Mouse (Mus musculus): ENCODE results near the gene Snrnp25. TPM values are rescaled to one million over a fixed set of nuclear protein-coding genes. Genes with fewer than 3 reads are reported as not detected.

The Snrnp25 gene
- polyA plus RNA-seq, 1 experiment from 2014 or later: 120 TPM

DNA sequence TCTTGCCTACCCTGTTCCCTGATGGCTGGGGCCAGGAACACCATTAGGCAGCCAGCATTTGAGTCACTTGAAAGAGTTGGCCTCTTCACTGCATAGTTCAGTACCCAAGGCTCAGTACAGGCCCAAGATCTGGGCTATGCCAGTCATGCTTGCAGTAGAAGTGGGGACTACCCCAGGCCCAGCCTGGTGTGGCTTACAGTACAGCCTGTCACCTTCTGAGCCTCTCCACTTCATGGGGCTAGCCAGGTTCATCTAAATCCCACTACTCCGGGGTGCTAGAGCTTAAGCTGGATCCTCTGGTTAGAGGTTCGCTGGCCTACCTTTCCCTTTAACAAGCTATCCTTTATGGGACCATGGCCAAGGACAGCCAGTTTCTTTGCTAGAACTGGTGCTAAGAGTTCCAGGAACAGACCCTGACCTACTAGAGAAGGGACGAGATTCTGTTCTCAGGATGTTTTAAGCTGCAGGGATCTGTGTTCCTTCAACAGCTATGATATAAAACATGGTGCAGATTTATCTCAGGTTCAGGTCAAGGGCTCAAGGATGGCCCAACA, 23.2 kb downstream of the Snrnp25 start:
- no peak for DNase-seq (ENCODE audit: extremely low spot score, low spot score)
- peaks cover 12% of the 10 kb centered on the region for H3K27me3 ChIP-seq (ENCODE audit: poor library complexity, severe bottlenecking)
- no peak overlapping the region for H3K27ac ChIP-seq
- 88% methylated on average over 3 of the region's 3 CpGs for WGBS
- peaks cover 34% of the 10 kb centered on the region for H3K4me1 ChIP-seq
- H3K36me3 ChIP-seq (replicated peaks): peaks cover 54% of the 10 kb centered on the region
- H3K4me3 ChIP-seq: no peak overlapping the region
- no peaks in the 10 kb centered on the region for H3K9me3 ChIP-seq

DNA sequence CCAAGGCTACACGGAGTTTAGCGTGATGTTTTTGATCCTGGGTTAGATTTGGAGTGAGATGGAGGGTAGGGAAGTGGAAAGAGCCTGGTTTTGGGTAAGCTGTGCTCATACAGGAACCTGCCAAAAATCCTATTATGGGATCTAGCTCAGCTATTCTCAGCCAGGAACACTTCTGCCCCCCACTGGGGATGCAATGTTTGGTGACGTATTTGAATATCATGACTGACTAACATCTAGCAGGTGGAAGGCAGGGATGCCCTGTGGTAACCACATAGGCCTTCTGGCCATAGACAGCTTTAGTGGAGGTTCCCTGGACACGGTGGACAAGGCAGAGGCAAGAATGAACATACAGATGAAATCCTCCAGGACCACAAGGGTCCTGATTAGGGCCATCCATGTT, 25.0 kb downstream of the Snrnp25 start:
- 90% methylated on average over 4 of the region's 4 CpGs for WGBS
- Histone ChIP-seq H3K4me1 (peaks cover 24% of the 10 kb centered on the region), H3K36me3 (replicated peaks) (peaks cover 73% of the 10 kb centered on the region), H3K9me3 (no peaks in the 10 kb centered on the region), H3K4me3 (no peak overlapping the region), H3K27ac (no peak overlapping the region), H3K27me3 (ENCODE audit: poor library complexity, severe bottlenecking) (no peaks in the 10 kb centered on the region)
- no peak for DNase-seq (ENCODE audit: extremely low spot score, low spot score)

DNA sequence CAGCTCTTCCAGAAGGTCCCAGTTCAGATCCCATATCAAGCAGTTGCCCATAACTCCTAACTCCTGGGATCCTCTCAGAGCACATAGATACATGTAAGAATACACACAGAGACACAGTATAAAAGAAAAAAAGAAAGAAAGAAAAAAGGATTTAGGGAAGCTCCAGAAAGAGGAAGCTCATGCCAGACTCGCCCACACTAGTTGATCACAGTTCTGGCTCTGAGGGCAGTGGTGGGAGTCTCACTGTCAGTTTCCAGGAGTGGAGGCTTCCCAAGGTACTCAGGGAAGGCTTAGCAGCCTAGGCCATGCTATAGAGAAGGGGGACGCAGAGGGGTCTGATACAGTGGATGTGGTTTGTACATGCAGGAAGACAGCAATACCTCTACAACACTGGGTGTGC, 25.9 kb downstream of the Snrnp25 start:
- WGBS: 87% methylated on average over 2 of the region's 2 CpGs
- Histone ChIP-seq H3K27me3 (ENCODE audit: poor library complexity, severe bottlenecking) (no peaks in the 10 kb centered on the region), H3K4me3 (no peak overlapping the region), H3K4me1 (peaks cover 15% of the 10 kb centered on the region), H3K27ac (no peak overlapping the region), H3K36me3 (replicated peaks) (peaks cover 82% of the 10 kb centered on the region), H3K9me3 (no peaks in the 10 kb centered on the region)
- DNase-seq (ENCODE audit: extremely low spot score, low spot score): no peak

DNA sequence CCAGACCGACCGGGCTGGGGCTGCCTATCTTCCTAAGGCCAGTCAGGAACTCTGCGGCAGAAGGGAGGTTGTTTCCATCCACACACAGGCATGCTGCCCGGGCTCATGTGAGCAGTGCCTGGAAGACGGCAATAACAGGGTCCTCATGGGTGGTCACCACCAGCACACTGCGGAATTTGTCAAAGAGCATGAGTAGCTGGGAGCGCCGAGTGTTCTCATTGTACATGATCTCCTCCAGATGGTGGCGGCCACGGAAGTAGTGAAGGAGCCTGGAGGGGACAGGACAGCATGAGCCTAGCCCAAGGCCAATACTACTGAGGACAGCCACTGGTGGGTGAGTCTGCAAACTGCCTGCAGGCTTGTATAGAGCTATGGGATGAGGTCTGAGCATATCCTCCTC, 27.6 kb downstream of the Snrnp25 start:
- Histone ChIP-seq H3K4me1 (no peaks in the 10 kb centered on the region), H3K27me3 (ENCODE audit: poor library complexity, severe bottlenecking) (no peaks in the 10 kb centered on the region), H3K4me3 (no peak overlapping the region), H3K9me3 (no peaks in the 10 kb centered on the region), H3K36me3 (replicated peaks) (peaks cover 99% of the 10 kb centered on the region), H3K27ac (no peak overlapping the region)
- no peak for DNase-seq (ENCODE audit: extremely low spot score, low spot score)
- 86% methylated on average over 10 of the region's 10 CpGs for WGBS

DNA sequence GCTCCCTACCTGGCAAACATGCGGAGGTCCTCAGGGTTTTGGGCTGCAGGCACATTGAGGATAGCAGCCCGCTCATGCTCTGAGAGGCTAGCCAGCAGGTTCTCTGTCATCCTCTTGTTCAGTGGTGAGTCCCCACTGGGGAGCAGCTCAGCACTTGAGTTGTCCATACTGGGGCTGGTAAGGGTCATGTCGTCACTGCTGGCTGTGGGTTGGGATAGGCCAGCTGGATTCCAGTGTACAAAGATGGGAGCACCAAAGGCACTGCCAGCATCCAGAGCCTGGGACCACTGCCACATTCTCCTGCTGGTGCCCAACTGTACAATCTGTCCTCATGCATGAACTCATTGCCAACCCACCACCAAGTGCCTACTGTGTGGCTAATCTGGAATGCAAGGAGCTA, 28.7 kb downstream of the Snrnp25 start:
- Histone ChIP-seq H3K27me3 (ENCODE audit: poor library complexity, severe bottlenecking) (no peaks in the 10 kb centered on the region), H3K4me1 (no peaks in the 10 kb centered on the region), H3K4me3 (no peak overlapping the region), H3K36me3 (replicated peaks) (peaks cover 99% of the 10 kb centered on the region), H3K27ac (no peak overlapping the region), H3K9me3 (no peaks in the 10 kb centered on the region)
- WGBS: 89% methylated on average over 3 of the region's 3 CpGs
- no peak for DNase-seq (ENCODE audit: extremely low spot score, low spot score)

DNA sequence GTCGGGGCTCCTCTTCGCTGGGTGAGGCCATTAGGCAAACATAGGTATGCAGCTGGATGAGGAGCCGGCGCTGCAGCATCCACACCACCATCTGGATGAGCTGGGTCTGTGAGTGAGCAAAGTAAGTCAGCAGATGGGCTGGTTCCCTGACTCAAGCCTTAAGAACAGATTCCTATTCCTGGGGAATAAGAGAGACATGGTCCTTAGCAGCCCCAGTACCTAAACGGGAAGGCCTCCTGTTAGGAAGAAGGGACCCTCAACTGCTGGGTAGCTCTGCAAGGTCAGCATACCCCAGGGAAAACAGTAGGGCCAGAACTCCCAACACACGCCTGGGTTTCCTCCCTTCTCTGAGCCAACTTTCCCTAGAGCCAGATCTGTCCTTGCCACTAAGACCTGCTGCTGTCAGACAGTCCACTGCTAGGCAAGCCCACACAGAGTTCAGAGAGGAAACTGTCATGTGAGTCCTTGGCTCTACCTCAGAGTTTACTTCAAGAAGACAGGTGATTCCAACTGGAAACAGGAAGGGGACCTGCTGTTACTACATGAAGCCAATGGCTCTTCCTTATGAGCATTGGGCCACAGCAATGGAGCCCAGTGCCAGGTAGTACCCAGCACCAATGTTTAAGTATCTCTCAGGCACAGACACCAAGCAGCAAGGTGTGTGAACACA, 29.7 kb downstream of the Snrnp25 start:
- H3K4me1 ChIP-seq: no peaks in the 10 kb centered on the region
- DNase-seq (ENCODE audit: extremely low spot score, low spot score): no peak
- no peak overlapping the region for H3K27ac ChIP-seq
- peaks cover 99% of the 10 kb centered on the region for H3K36me3 ChIP-seq (replicated peaks)
- H3K27me3 ChIP-seq (ENCODE audit: poor library complexity, severe bottlenecking): no peaks in the 10 kb centered on the region
- WGBS: 90% methylated on average over 6 of the region's 6 CpGs
- no peak overlapping the region for H3K4me3 ChIP-seq
- H3K9me3 ChIP-seq: no peaks in the 10 kb centered on the region

DNA sequence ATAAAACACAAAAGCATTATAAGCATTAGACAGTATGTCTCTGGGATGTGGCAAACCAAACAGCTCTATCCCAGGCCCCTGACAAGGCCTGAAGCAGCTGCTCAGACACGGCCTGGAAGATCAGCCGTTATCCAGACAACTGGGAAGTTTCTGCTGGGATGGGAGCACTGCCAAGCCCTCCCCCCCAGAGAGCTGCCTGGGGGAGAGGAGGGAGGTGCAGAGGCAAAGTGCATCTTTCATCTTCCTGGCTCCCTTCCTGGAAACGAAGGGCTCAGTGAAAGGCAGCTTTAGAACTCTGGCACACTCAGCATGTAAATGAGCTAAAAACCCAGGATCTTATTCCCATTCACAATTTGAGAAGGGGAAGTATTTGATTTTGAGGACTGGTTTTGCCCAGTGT, 30.4 kb downstream of the Snrnp25 start:
- peaks cover 99% of the 10 kb centered on the region for H3K36me3 ChIP-seq (replicated peaks)

DNA sequence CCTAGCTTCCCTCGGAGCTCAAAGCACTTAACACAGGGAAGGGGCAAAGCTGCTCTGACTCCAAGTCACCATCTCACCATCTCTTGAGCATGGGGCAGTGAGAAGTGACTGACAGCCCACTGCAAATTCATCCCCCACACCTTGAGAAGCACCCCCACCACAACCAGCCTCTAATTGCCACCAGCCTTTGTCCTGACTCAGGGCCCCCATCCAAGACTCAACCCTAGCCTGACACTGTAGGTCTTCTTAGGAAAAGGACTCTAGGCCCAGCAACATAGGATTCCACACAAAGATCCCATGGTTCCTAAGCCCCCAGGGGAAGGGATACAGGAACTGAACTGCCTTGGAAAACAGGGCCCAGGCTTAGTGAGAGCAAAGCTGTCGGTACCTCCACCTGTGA, 30.9 kb downstream of the Snrnp25 start:
- Histone ChIP-seq H3K4me1 (no peaks in the 10 kb centered on the region), H3K27me3 (ENCODE audit: poor library complexity, severe bottlenecking) (no peaks in the 10 kb centered on the region), H3K36me3 (replicated peaks) (peaks cover 99% of the 10 kb centered on the region), H3K9me3 (no peaks in the 10 kb centered on the region), H3K27ac (no peak overlapping the region), H3K4me3 (no peak overlapping the region)
- WGBS: 91% methylated on average over 2 of the region's 2 CpGs
- no peak for DNase-seq (ENCODE audit: extremely low spot score, low spot score)

More for the DNA sequence above, 30.4 kb downstream of the Snrnp25 start:
- no peaks in the 10 kb centered on the region for H3K9me3 ChIP-seq
- no peak for DNase-seq (ENCODE audit: extremely low spot score, low spot score)
- H3K4me3 ChIP-seq: no peak overlapping the region
- 88% methylated on average over 3 of the region's 3 CpGs for WGBS
- H3K27ac ChIP-seq: no peak overlapping the region
- H3K4me1 ChIP-seq: no peaks in the 10 kb centered on the region
- H3K27me3 ChIP-seq (ENCODE audit: poor library complexity, severe bottlenecking): no peaks in the 10 kb centered on the region

DNA sequence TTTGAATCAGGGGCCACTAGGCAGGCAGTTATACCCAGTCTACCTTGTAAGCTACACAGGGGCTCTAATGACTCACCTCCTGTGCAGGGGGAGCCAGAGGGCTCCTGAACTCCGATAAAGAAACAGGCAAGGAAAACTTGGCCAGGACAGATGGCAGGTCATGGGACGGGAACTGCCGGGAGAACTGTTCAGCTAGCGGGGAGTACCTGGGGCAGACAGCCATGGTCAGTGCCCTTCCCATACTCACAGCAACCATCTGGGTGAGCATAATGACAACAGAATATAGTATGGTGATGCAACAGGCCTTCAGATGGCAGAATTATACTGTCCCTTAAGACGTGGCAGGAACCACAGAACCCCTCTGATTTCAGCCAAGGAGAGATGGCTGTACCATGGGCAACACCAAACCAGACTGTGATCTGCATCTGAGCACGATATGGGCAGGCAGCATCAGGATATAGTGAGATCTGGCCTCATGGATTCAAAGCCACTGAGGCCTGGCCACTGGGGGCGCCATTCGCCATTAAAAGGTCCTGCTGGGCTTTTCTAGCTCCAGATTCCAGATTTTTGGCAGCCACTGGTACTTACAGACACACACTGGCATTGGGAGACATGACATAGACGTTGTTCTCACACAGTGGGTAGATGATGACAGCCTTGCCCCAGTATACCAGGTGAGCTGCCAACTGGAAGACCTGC, 31.6 kb downstream of the Snrnp25 start:
- H3K4me1 ChIP-seq: no peaks in the 10 kb centered on the region
- H3K27ac ChIP-seq: no peak overlapping the region
- peak; percentile 52 for DNase-seq (ENCODE audit: extremely low spot score, low spot score)
- no peaks in the 10 kb centered on the region for H3K27me3 ChIP-seq (ENCODE audit: poor library complexity, severe bottlenecking)
- no peaks in the 10 kb centered on the region for H3K9me3 ChIP-seq
- 60% methylated on average over 9 of the region's 9 CpGs for WGBS
- H3K4me3 ChIP-seq: no peak overlapping the region
- peaks cover 99% of the 10 kb centered on the region for H3K36me3 ChIP-seq (replicated peaks)

DNA sequence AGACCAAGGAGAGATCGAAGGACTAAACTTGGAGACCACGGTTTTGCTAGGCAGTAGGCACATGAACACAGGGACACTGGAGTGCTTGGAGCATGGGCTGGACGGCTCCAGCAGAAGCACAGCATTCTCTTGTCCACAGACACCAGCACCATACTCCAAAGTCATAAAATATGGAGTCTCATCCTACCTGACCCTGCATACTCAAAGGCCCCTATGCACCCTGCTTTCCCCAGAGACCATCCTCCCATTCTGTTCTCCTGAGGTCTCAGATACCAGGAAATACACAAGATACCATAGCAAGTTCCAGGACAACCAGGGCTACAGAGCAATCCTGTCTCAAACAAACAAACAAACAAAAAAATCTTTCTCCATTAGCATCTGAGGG, 32.2 kb downstream of the Snrnp25 start:
- no peak overlapping the region for H3K4me3 ChIP-seq
- H3K9me3 ChIP-seq: no peaks in the 10 kb centered on the region
- H3K27me3 ChIP-seq (ENCODE audit: poor library complexity, severe bottlenecking): no peaks in the 10 kb centered on the region
- peaks cover 99% of the 10 kb centered on the region for H3K36me3 ChIP-seq (replicated peaks)
- WGBS: 91% methylated on average over 3 of the region's 3 CpGs
- H3K27ac ChIP-seq: no peak overlapping the region
- H3K4me1 ChIP-seq: no peaks in the 10 kb centered on the region
- no peak for DNase-seq (ENCODE audit: extremely low spot score, low spot score)

DNA sequence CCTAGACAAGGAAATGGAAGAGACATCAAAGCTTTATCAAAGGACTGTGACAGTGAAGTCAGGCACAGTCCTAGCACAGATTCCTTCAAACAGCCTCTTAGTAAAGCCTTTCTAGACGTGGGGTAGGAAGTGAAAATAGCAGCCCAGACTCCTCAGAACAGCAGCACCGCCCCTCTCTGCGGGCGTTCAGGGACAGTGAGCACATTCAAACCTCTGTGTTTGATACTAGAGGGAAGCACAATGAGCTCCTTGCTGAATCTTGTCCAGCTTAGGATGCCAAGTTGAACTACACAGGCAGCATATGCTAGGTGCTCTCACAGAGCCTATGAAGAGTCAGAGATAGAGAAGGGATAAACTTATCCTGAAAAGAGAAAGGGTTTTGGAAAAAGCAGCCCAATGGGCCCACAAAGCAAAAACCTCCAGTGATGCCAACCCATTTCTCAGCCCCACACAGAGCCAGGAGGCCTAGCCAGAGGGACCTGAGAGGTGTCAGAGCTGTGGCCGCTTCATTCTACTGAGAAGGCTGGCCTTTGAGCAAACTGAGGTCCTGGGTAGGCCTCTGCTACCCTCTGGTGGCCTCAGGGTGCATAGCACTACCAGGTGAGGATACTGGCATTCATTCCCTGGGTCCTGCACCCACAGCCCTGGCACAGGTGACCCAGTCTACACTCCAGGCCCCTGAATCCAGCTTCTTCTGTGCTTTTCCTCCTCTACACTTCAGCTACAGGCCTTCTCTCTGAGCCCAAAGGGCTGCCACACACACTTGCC, 33.1 kb downstream of the Snrnp25 start:
- no peak overlapping the region for H3K4me3 ChIP-seq
- WGBS: 71% methylated on average over 5 of the region's 5 CpGs
- no peak overlapping the region for H3K27ac ChIP-seq
- no peaks in the 10 kb centered on the region for H3K9me3 ChIP-seq
- H3K36me3 ChIP-seq (replicated peaks): peaks cover 98% of the 10 kb centered on the region
- no peaks in the 10 kb centered on the region for H3K27me3 ChIP-seq (ENCODE audit: poor library complexity, severe bottlenecking)
- peak; percentile 58 for DNase-seq (ENCODE audit: extremely low spot score, low spot score)
- peaks cover 3% of the 10 kb centered on the region; the same call in 1 of the 2 replicates for H3K4me1 ChIP-seq

DNA sequence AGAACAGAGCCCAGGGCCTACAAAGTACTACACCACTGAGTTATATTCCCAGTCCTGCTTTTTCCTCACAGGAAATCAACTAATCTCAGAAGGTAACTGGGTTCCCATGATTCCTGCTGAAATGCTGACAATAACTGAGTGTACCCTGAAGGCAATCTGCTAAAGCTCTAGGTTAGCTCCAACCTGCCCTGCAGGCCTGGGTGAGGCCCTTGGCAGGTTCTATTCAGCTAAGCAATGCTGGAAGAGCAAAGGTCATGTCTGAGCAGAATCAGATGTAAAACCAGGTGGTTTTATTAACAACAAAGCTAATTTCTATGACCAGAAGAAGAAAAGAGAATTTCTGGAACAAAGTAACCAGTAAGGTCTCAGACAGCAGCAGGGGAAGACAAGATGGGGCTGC, 36.2 kb downstream of the Snrnp25 start:
- no peak overlapping the region for H3K4me3 ChIP-seq
- peaks cover 10% of the 10 kb centered on the region; the same call in 1 of the 2 replicates for H3K4me1 ChIP-seq
- H3K36me3 ChIP-seq (replicated peaks): peaks cover 95% of the 10 kb centered on the region
- DNase-seq (ENCODE audit: extremely low spot score, low spot score): no peak
- no peak overlapping the region for H3K27ac ChIP-seq
- no peaks in the 10 kb centered on the region for H3K27me3 ChIP-seq (ENCODE audit: poor library complexity, severe bottlenecking)
- H3K9me3 ChIP-seq: no peaks in the 10 kb centered on the region

DNA sequence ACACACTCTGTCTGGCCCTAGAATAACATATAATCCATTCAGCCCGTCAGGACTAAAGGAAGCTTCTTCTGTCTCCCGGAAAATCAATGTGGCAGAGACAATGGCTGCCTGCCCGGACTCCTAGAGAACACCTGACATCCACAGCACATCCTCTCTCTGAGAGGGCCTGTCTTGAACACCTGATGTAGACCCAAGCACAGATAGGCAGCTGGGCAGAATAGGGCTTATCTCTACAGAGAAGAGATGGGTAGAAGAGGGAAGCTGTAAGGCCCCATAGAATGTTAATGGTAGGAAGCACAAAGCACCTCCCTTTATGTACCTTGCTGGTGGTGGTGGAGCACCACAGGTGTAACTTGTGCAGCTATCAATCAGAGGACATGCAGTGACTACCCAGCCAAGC, 37.0 kb downstream of the Snrnp25 start:
- DNase-seq (ENCODE audit: extremely low spot score, low spot score): no peak
- H3K4me3 ChIP-seq: no peak overlapping the region
- peaks cover 95% of the 10 kb centered on the region for H3K36me3 ChIP-seq (replicated peaks)
- no peak overlapping the region for H3K27ac ChIP-seq
- WGBS: 89% methylated on average over 3 of the region's 3 CpGs
- H3K4me1 ChIP-seq: peaks cover 10% of the 10 kb centered on the region; the same call in 1 of the 2 replicates
- H3K9me3 ChIP-seq: no peaks in the 10 kb centered on the region
- H3K27me3 ChIP-seq (ENCODE audit: poor library complexity, severe bottlenecking): no peaks in the 10 kb centered on the region
